Mouse (Mus musculus) neural tube, embryonic 15.5 days (tissue): ENCODE data around the gene Boll. TPM values are rescaled to one million over a fixed set of nuclear protein-coding genes. Genes with fewer than 3 reads are reported as not detected.

Experiments used
- ATAC-seq: fragments of 200-750 bp; cut with Nextera tagmentation; 2 replicates; pipeline ENCODE4 v1.8.0; 2017; ENCODE audit warnings: mild to moderate bottlenecking, moderate TSS enrichment, moderate library complexity; ENCODE audit not compliant: low FRiP score
- H3K27ac ChIP-seq: fragments of 300-500 bp; sonication (generic); replicated peaks from 2 replicates; pipeline ENCODE4 v1.5.1; 2015; ENCODE audit warnings: mild to moderate bottlenecking, inconsistent platforms
- H3K27me3 ChIP-seq: fragments of 300-500 bp; sonication (generic); replicated peaks from 2 replicates; pipeline ENCODE4 v1.6.1; 2015; ENCODE audit warnings: inconsistent platforms
- H3K36me3 ChIP-seq: fragments of 300-500 bp; sonication (generic); 2 replicates; pipeline ENCODE4 v1.6.1; 2015; ENCODE audit warnings: inconsistent platforms
- H3K4me1 ChIP-seq: fragments of 300-500 bp; sonication (generic); 2 replicates; pipeline ENCODE4 v1.6.1; 2015; ENCODE audit warnings: inconsistent platforms
- H3K4me2 ChIP-seq: fragments of 300-500 bp; sonication (generic); 2 replicates; pipeline ENCODE4 v1.6.1; 2015; ENCODE audit warnings: inconsistent platforms, mild to moderate bottlenecking, moderate library complexity
- H3K4me3 ChIP-seq: fragments of 300-500 bp; sonication (generic); replicated peaks from 2 replicates; pipeline ENCODE4 v1.5.1; 2015; ENCODE audit warnings: mild to moderate bottlenecking, inconsistent platforms
- H3K9ac ChIP-seq: fragments of 300-500 bp; sonication (generic); replicated peaks from 2 replicates; pipeline ENCODE4 v1.6.1; 2015; ENCODE audit warnings: mild to moderate bottlenecking, inconsistent platforms
- H3K9me3 ChIP-seq: fragments of 300-500 bp; sonication (generic); replicated peaks from 2 replicates; pipeline ENCODE4 v1.6.1; 2016; ENCODE audit warnings: inconsistent platforms
- WGBS: fragments of 180-500 bp; shearing (Covaris S2); methylation state at CpG from one replicate; pipeline ENCODE4 v1.1.7; 2015; ENCODE audit warnings: mixed read lengths; 5-methylcytosine and 5-hydroxymethylcytosine counted together
- polyA plus RNA-seq: library from polyadenylated mRNA; unstranded; fragments of >200 nt; fragmentation: Nextera tagmentation; extraction: Ambion mirVana; gene quantifications from 2 replicates; pipeline ENCODE4 v1.2.1, GENCODE M21; 2015

Boll gene
- polyA plus RNA-seq, 1 experiment from 2014 or later: 0.10 TPM

GRCm38 (mm10) chr1:55198719-55199118, 164.6 kb downstream of the Boll start:
- no peaks in the 10 kb centered on the region for H3K9me3 ChIP-seq
- no peak overlapping the region for H3K27ac ChIP-seq
- no peaks in the 10 kb centered on the region for H3K27me3 ChIP-seq
- no peaks in the 10 kb centered on the region for H3K36me3 ChIP-seq
- H3K9ac ChIP-seq: no peak overlapping the region
- H3K4me2 ChIP-seq: no peak overlapping the region
- 23% methylated on average over 3 of the region's 3 CpGs for WGBS
- H3K4me1 ChIP-seq: peaks cover 15% of the 10 kb centered on the region; the same call in 1 of the 2 replicates
- no peak for ATAC-seq
- H3K4me3 ChIP-seq: no peak overlapping the region

Other genes with a start within 250 kb of the Boll start
- 168 and 169 TPM in 2 replicates for gene Mob4, start 232.2 kb downstream of the Boll start, polyA plus RNA-seq
- gene Rftn2, start 136.7 kb downstream of the Boll start, polyA plus RNA-seq: 9.7 and 9.9 TPM in 2 replicates
- 2.4 and 2.5 TPM in 2 replicates for gene Mars2, start 126.3 kb downstream of the Boll start, polyA plus RNA-seq
- gene Plcl1, start 42.5 kb upstream of the Boll start, polyA plus RNA-seq: 3.4 and 4.1 TPM in 2 replicates